Mouse (Mus musculus): ENCODE measurements around the gene Hap1. TPM values are rescaled to one million over a fixed set of nuclear protein-coding genes. Genes with fewer than 3 reads are reported as not detected.
A peak's percentile ranks its signal among the peaks of the same experiment; 100 is the strongest.

The Hap1 gene
- polyA plus RNA-seq, 1 experiment = 22.0 TPM

GRCm38 (mm10) chr11:100389931-100390445 is 34.1 kb upstream of the Hap1 start:
- DNase-seq (ENCODE audit: low read depth in 1 of 2, low spot score in 2 of 2) = no peak
- TF ChIP-seq CTCF (IDR thresholded peaks at IDR 0.05; ENCODE audit: extremely low read depth, insufficient read depth, insufficient read length, insufficient replicate concordance) = no peak
- no peak for TF ChIP-seq POLR2A (IDR thresholded peaks at IDR 0.05; ENCODE audit: low read depth, low read length)
- Histone ChIP-seq H3K27ac (ENCODE audit: insufficient read depth, low read length) (peak overlapping the region; percentile 33; the same call in 1 of the 2 replicates), H3K27me3 (ENCODE audit: control insufficient read depth, insufficient read depth, low read length) (no peaks in the 10 kb centered on the region), H3K4me3 (ENCODE audit: extremely low read depth, insufficient read depth, insufficient read length) (no peak overlapping the region), H3K36me3 (ENCODE audit: control insufficient read depth, insufficient read depth, low read length) (no peaks in the 10 kb centered on the region), H3K4me1 (ENCODE audit: control insufficient read depth, insufficient read depth, insufficient read length) (no peaks in the 10 kb centered on the region; the same call in 1 of the 2 replicates)
- WGBS = 70% methylated on average over 8 of the region's 8 CpGs

- H3K27me3 ChIP-seq (ENCODE audit: control insufficient read depth, insufficient read depth, low read length) = no peaks in the 10 kb centered on the region
- H3K4me1 ChIP-seq (ENCODE audit: control insufficient read depth, insufficient read depth, insufficient read length) = no peaks in the 10 kb centered on the region; the same call in 1 of the 2 replicates
- DNase-seq (ENCODE audit: low read depth in 1 of 2, low spot score in 2 of 2) = no peak
- H3K4me3 ChIP-seq (ENCODE audit: extremely low read depth, insufficient read depth, insufficient read length) = no peak overlapping the region
- H3K36me3 ChIP-seq (ENCODE audit: control insufficient read depth, insufficient read depth, low read length) = no peaks in the 10 kb centered on the region
- TF ChIP-seq POLR2A (IDR thresholded peaks at IDR 0.05; ENCODE audit: low read depth, low read length) = no peak
- no peak for TF ChIP-seq CTCF (IDR thresholded peaks at IDR 0.05; ENCODE audit: extremely low read depth, insufficient read depth, insufficient read length, insufficient replicate concordance)
- no peak overlapping the region for H3K27ac ChIP-seq (ENCODE audit: insufficient read depth, low read length)
- 85% methylated on average over 6 of the region's 6 CpGs for WGBS
These were observed 32.7 kb upstream of the Hap1 start for GRCm38 (mm10) chr11:100388588-100388987.

GRCm38 (mm10) chr11:100387589-100388375 is 31.9 kb upstream of the Hap1 start:
- H3K27ac ChIP-seq (ENCODE audit: insufficient read depth, low read length) = no peak overlapping the region
- WGBS = 71% methylated on average over 14 of the region's 14 CpGs
- H3K4me1 ChIP-seq (ENCODE audit: control insufficient read depth, insufficient read depth, insufficient read length) = no peaks in the 10 kb centered on the region; the same call in 1 of the 2 replicates
- no peaks in the 10 kb centered on the region for H3K36me3 ChIP-seq (ENCODE audit: control insufficient read depth, insufficient read depth, low read length)
- H3K4me3 ChIP-seq (ENCODE audit: extremely low read depth, insufficient read depth, insufficient read length) = no peak overlapping the region
- no peak for DNase-seq (ENCODE audit: low read depth in 1 of 2, low spot score in 2 of 2)
- no peak for TF ChIP-seq CTCF (IDR thresholded peaks at IDR 0.05; ENCODE audit: extremely low read depth, insufficient read depth, insufficient read length, insufficient replicate concordance)
- TF ChIP-seq POLR2A (IDR thresholded peaks at IDR 0.05; ENCODE audit: low read depth, low read length) = no peak
- no peaks in the 10 kb centered on the region for H3K27me3 ChIP-seq (ENCODE audit: control insufficient read depth, insufficient read depth, low read length)

GRCm38 (mm10) chr11:100387111-100387510 is 31.2 kb upstream of the Hap1 start:
- Histone ChIP-seq H3K27me3 (ENCODE audit: control insufficient read depth, insufficient read depth, low read length) (no peaks in the 10 kb centered on the region), H3K4me1 (ENCODE audit: control insufficient read depth, insufficient read depth, insufficient read length) (no peaks in the 10 kb centered on the region; the same call in 1 of the 2 replicates), H3K27ac (ENCODE audit: insufficient read depth, low read length) (no peak overlapping the region; the same call in 1 of the 2 replicates), H3K36me3 (ENCODE audit: control insufficient read depth, insufficient read depth, low read length) (no peaks in the 10 kb centered on the region), H3K4me3 (ENCODE audit: extremely low read depth, insufficient read depth, insufficient read length) (no peak overlapping the region)
- WGBS = 90% methylated on average over 6 of the region's 6 CpGs
- no peak for DNase-seq (ENCODE audit: low read depth in 1 of 2, low spot score in 2 of 2)
- no peak for TF ChIP-seq CTCF (IDR thresholded peaks at IDR 0.05; ENCODE audit: extremely low read depth, insufficient read depth, insufficient read length, insufficient replicate concordance)
- no peak for TF ChIP-seq POLR2A (IDR thresholded peaks at IDR 0.05; ENCODE audit: low read depth, low read length)

GRCm38 (mm10) chr11:100386586-100386985 is 30.7 kb upstream of the Hap1 start:
- TF ChIP-seq POLR2A (IDR thresholded peaks at IDR 0.05; ENCODE audit: low read depth, low read length) (no peak), CTCF (IDR thresholded peaks at IDR 0.05; ENCODE audit: extremely low read depth, insufficient read depth, insufficient read length, insufficient replicate concordance) (no peak)
- DNase-seq (ENCODE audit: low read depth in 1 of 2, low spot score in 2 of 2) = no peak
- Histone ChIP-seq H3K27ac (ENCODE audit: insufficient read depth, low read length) (no peak overlapping the region; the same call in 1 of the 2 replicates), H3K27me3 (ENCODE audit: control insufficient read depth, insufficient read depth, low read length) (no peaks in the 10 kb centered on the region), H3K4me3 (ENCODE audit: extremely low read depth, insufficient read depth, insufficient read length) (no peak overlapping the region), H3K4me1 (ENCODE audit: control insufficient read depth, insufficient read depth, insufficient read length) (no peaks in the 10 kb centered on the region; the same call in 1 of the 2 replicates), H3K36me3 (ENCODE audit: control insufficient read depth, insufficient read depth, low read length) (no peaks in the 10 kb centered on the region)
- WGBS = 46% methylated on average over 5 of the region's 5 CpGs

GRCm38 (mm10) chr11:100385016-100385415 is 29.1 kb upstream of the Hap1 start:
- H3K36me3 ChIP-seq (ENCODE audit: control insufficient read depth, insufficient read depth, low read length) = no peaks in the 10 kb centered on the region
- no peak for TF ChIP-seq CTCF (IDR thresholded peaks at IDR 0.05; ENCODE audit: extremely low read depth, insufficient read depth, insufficient read length, insufficient replicate concordance)
- no peak for TF ChIP-seq POLR2A (IDR thresholded peaks at IDR 0.05; ENCODE audit: low read depth, low read length)
- H3K27me3 ChIP-seq (ENCODE audit: control insufficient read depth, insufficient read depth, low read length) = no peaks in the 10 kb centered on the region
- no peak overlapping the region for H3K27ac ChIP-seq (ENCODE audit: insufficient read depth, low read length)
- H3K4me1 ChIP-seq (ENCODE audit: control insufficient read depth, insufficient read depth, insufficient read length) = no peaks in the 10 kb centered on the region; the same call in 1 of the 2 replicates
- no peak for DNase-seq (ENCODE audit: low read depth in 1 of 2, low spot score in 2 of 2)
- 83% methylated on average over 3 of the region's 3 CpGs for WGBS
- H3K4me3 ChIP-seq (ENCODE audit: extremely low read depth, insufficient read depth, insufficient read length) = no peak overlapping the region

- Histone ChIP-seq H3K4me3 (ENCODE audit: extremely low read depth, insufficient read depth, insufficient read length) (no peak overlapping the region), H3K4me1 (ENCODE audit: control insufficient read depth, insufficient read depth, insufficient read length) (no peaks in the 10 kb centered on the region; the same call in 1 of the 2 replicates), H3K27ac (ENCODE audit: insufficient read depth, low read length) (no peak overlapping the region), H3K27me3 (ENCODE audit: control insufficient read depth, insufficient read depth, low read length) (no peaks in the 10 kb centered on the region), H3K36me3 (ENCODE audit: control insufficient read depth, insufficient read depth, low read length) (no peaks in the 10 kb centered on the region)
- WGBS = 86% methylated on average over 6 of the region's 6 CpGs
- DNase-seq (ENCODE audit: low read depth in 1 of 2, low spot score in 2 of 2) = no peak
- TF ChIP-seq CTCF (IDR thresholded peaks at IDR 0.05; ENCODE audit: extremely low read depth, insufficient read depth, insufficient read length, insufficient replicate concordance) (no peak), POLR2A (IDR thresholded peaks at IDR 0.05; ENCODE audit: low read depth, low read length) (no peak)
These were observed 26.8 kb upstream of the Hap1 start for GRCm38 (mm10) chr11:100382682-100383081.

Data from spleen, adult 2 months (tissue).